Mouse (Mus musculus) thymus, adult 2 months (tissue): ENCODE data around the gene Sptbn1.

Source experiments
- CTCF ChIP-seq: fragments of 200-500 bp; IDR thresholded peaks from 2 replicates; pipeline ENCODE4 v1.5.1; 2012; ENCODE audit warnings: mild to moderate bottlenecking, control low read depth, low read length, moderate library complexity, borderline replicate concordance; ENCODE audit not compliant: control insufficient read depth, poor library complexity, insufficient read depth; ENCODE audit errors: extremely low read depth
- POLR2A ChIP-seq: fragments of 200-500 bp; IDR thresholded peaks from 2 replicates; pipeline ENCODE4 v1.6.1; 2012; ENCODE audit warnings: mild to moderate bottlenecking, low read length, control low read depth, moderate library complexity; ENCODE audit not compliant: control insufficient read depth, poor library complexity, insufficient read depth; ENCODE audit errors: extremely low read depth

DNA sequence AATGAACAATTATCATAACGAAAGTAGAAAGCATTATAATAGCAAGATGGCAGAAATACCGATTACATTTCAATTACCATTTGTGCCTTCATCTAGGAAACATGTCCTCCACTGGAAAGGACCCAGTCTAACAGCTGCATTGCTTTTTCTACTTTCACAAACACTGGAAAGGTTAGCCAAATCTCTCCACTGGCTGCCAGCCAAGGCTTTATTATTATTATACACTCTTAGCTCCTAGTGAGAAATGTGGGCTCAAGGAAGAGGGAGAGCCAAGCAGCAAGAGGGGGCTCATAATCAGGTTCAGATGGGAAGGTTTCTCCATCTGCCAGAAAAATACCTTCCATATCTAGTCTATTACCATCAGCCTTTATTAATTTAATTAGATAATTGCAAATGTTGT lies 35.9 kb downstream of the Sptbn1 start:
- TF ChIP-seq POLR2A (no peak), CTCF (no peak)
